Mouse (Mus musculus) mouse embryonic stem cell (cell line): ENCODE results near the gene Ermard.

Experiments used
- in situ Hi-C, 2 experiments: fragments of 300-500 bp; cut with MboI; formaldehyde crosslinking; loops; 1 replicate in 1 of 2; 3 replicates in 1 of 2; pipeline ENCODE4 v1.14.3; 2019 to 2020; ENCODE audit warnings: low sequenced_read_pairs in 2 of 2, low pct_unique_long_range_greater_than_20kb in 1 of 2, mixed read lengths in 1 of 2; ENCODE audit not compliant: unreplicated experiment in 1 of 2

Ermard gene

DNA sequence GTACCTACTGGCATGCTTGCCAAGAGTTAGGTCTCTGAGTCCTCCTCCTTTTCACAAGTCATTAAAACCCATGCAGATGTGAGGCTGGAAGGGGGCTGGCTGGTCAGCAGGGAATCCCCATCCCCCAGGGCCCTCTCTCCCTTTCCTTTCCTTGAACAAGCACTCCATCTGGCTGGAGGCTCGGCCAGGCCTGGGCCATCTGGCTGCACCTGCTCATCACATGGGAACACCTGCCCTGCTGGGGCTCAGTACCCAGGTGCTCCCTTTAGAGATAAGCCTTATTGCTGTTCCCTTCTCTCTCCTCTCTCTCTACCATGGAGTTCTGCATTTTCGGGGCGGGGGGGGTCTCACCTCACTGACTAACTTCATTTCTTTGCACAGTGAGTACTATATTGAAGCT is 52.5 kb downstream of the Ermard start:
- in situ Hi-C loops, result no loop called here

GRCm38 (mm10) chr17:15096853-15097252 is 55.8 kb downstream of the Ermard start:
- in situ Hi-C loops, result no loop called here

- in situ Hi-C loops, result no loop called here
Measured at GRCm38 (mm10) chr17:15098677-15099076, 57.7 kb downstream of the Ermard start.

GRCm38 (mm10) chr17:15101355-15101754 is 60.3 kb downstream of the Ermard start:
- in situ Hi-C loops, result no loop called here

GRCm38 (mm10) chr17:15107143-15107649 is 66.2 kb downstream of the Ermard start:
- in situ Hi-C loops, result no loop called here

GRCm38 (mm10) chr17:15108473-15109441 is 67.7 kb downstream of the Ermard start:
- in situ Hi-C loops, result no loop called here

- in situ Hi-C loops, result no loop called here
Measured at GRCm38 (mm10) chr17:15115550-15115949, 74.5 kb downstream of the Ermard start.

GRCm38 (mm10) chr17:15120096-15120495 is 79.1 kb downstream of the Ermard start:
- in situ Hi-C loops, result no loop called here

- in situ Hi-C loops, result no loop called here
Measured at GRCm38 (mm10) chr17:15120569-15120968, 79.6 kb downstream of the Ermard start.

DNA sequence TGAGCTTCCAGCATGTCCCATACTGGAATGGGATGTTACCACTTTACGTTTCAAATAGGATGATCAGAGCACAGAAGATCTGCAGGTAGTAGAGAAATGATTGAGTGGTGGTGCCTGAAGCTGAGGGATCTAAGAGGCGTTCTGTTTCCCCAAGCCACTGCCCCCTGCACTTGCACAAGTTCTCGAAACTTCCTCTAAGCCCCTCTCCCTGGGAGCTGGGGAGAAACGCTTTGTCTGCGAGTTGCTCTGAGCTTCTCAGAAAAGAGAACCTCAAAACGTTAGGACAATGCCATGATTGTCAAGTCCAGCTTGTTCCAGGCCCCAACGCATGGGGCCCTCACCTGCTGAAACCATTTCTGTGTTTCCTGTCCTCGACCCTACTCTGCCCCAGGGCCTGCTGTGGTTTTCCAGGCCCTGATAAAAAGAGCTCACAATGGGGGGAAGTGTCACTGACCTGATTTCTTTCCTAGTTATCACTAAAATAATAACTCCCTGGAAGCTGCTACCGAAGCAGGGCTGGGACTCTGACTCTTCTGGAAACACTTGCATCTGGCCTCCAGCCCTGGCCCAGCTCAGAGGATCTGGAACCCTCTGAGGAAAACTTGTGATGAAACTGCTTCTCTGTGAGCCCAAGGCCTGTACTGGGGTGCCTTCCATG is 88.8 kb downstream of the Ermard start:
- in situ Hi-C loops, result no loop called here

DNA sequence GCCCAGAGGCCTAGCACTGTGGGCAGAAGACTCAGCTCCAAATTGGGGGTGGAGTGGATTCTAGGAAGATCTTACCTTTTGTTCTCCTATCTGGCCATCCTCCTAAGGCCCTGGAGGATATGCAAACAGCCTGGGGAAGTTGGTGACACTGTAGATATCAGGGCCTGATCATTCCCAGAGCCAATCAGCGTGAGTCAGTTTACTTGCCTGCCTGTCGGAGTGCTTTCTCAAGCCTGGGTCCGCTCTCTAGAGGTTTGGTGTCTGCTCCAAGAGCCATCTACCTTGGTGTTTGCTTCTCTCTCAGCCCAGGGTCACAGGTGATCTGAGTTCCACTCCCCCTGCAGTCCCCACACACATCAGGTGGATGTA is 89.3 kb downstream of the Ermard start:
- in situ Hi-C loops, result no loop called here

GRCm38 (mm10) chr17:15134905-15135669 is 94.1 kb downstream of the Ermard start:
- in situ Hi-C loops, result no loop called here

GRCm38 (mm10) chr17:15137443-15137842 is 96.4 kb downstream of the Ermard start:
- in situ Hi-C loops, result no loop called here
